Mouse (Mus musculus): ENCODE measurements at regions not wholly inside any gene's neighbourhood (a gene's known extent, or its start where the extent isn't known, plus 50 kb on each side); places are given as distances from the start of the nearest gene placed in this dataset.

- H3K9ac ChIP-seq (replicated peaks; ENCODE audit: low read depth, low read length), result no peak overlapping the region
- H3K9me3 ChIP-seq (replicated peaks; ENCODE audit: control insufficient read depth, low read length), result no peaks in the 10 kb centered on the region
- H3K27ac ChIP-seq (ENCODE audit: low read depth), result no peak overlapping the region
- no peak overlapping the region for H3K4me2 ChIP-seq (ENCODE audit: low read depth, low read length)
- no peaks in the 10 kb centered on the region for H3K27me3 ChIP-seq (ENCODE audit: control insufficient read depth, insufficient read depth, low read length)
- no peak for DNase-seq (ENCODE audit: low spot score)
- no peaks in the 10 kb centered on the region for H3K36me3 ChIP-seq (replicated peaks; ENCODE audit: control insufficient read depth, insufficient read depth, low read length)
- no peak for ATAC-seq (ENCODE audit: insufficient read depth, low read depth)
- H3K4me1 ChIP-seq (ENCODE audit: control insufficient read depth, insufficient read depth), result peaks cover 28% of the 10 kb centered on the region
- WGBS, result 54% methylated on average over 5 of the region's 5 CpGs
- TF ChIP-seq EP300 (IDR thresholded peaks at IDR 0.05; ENCODE audit: low read depth) (no peak), CTCF (IDR thresholded peaks at IDR 0.05; ENCODE audit: low read depth) (no peak)
- H3K4me3 ChIP-seq (ENCODE audit: low read depth, low read length), result no peak overlapping the region
Observed at GRCm38 (mm10) chr6:54762021-54762420, 54.7 kb upstream of the Znrf2 start.

DNA sequence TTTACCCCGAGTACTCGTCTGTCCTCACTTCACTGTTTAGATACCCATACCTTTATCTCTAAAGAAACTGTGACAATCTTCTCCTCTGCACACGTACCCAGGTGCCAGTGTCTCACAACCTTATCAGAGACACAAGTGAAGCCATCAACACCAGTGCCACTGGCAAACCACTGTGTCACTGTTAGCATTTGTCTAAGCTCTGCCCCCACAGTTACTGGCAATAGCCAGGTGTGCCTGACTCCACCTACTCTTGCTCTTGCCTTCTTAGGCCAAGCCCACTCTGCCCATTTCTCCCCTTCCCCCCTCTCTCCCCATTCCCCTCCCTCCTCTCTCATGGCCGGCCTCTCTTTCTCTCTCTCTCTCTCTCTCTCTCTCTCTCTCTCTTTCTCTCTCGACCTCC is 54.2 kb upstream of the Znrf2 start:
- ATAC-seq (ENCODE audit: insufficient read depth, low read depth), result no peak
- WGBS, result 14% methylated on average over 5 of the region's 5 CpGs
- no peak for DNase-seq (ENCODE audit: low spot score)
- Histone ChIP-seq H3K9ac (replicated peaks; ENCODE audit: low read depth, low read length) (no peak overlapping the region), H3K27ac (ENCODE audit: low read depth) (no peak overlapping the region), H3K4me1 (ENCODE audit: control insufficient read depth, insufficient read depth) (peaks cover 28% of the 10 kb centered on the region), H3K9me3 (replicated peaks; ENCODE audit: control insufficient read depth, low read length) (no peaks in the 10 kb centered on the region), H3K27me3 (ENCODE audit: control insufficient read depth, insufficient read depth, low read length) (no peaks in the 10 kb centered on the region), H3K36me3 (replicated peaks; ENCODE audit: control insufficient read depth, insufficient read depth, low read length) (no peaks in the 10 kb centered on the region), H3K4me2 (ENCODE audit: low read depth, low read length) (no peak overlapping the region), H3K4me3 (ENCODE audit: low read depth, low read length) (no peak overlapping the region)
- TF ChIP-seq EP300 (IDR thresholded peaks at IDR 0.05; ENCODE audit: low read depth) (no peak), CTCF (IDR thresholded peaks at IDR 0.05; ENCODE audit: low read depth) (no peak)

DNA sequence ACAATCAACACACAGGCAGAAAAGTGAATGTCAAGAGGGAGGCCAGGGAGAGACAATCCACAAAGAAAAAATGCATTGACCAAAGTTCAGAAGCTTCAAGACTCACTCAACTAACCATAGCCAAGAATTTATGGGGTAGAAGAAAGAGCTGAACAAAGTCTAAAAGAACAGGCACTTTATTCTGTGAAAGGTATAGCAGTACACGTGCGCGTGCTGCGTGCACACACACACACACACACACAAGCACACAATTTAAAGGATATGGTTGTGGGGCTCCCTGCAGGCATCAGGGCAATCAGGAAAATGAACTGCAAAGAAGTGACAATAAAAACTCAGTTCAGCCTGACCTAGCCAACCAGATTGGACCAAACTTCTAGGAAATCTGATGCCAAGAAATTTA is 53.0 kb upstream of the Znrf2 start:
- H3K4me1 ChIP-seq (ENCODE audit: control insufficient read depth, insufficient read depth), result peaks cover 17% of the 10 kb centered on the region; the same call in 1 of the 2 replicates
- H3K9me3 ChIP-seq (replicated peaks; ENCODE audit: control insufficient read depth, low read length), result no peaks in the 10 kb centered on the region
- H3K27ac ChIP-seq (ENCODE audit: low read depth), result no peak overlapping the region
- DNase-seq (ENCODE audit: low spot score) (no peak), ATAC-seq (ENCODE audit: insufficient read depth, low read depth) (no peak)
- no peaks in the 10 kb centered on the region for H3K27me3 ChIP-seq (ENCODE audit: control insufficient read depth, insufficient read depth, low read length)
- no peaks in the 10 kb centered on the region for H3K36me3 ChIP-seq (replicated peaks; ENCODE audit: control insufficient read depth, insufficient read depth, low read length)
- TF ChIP-seq CTCF (IDR thresholded peaks at IDR 0.05; ENCODE audit: low read depth) (no peak), EP300 (IDR thresholded peaks at IDR 0.05; ENCODE audit: low read depth) (no peak)
- no peak overlapping the region for H3K4me3 ChIP-seq (ENCODE audit: low read depth, low read length)
- no peak overlapping the region for H3K4me2 ChIP-seq (ENCODE audit: low read depth, low read length)
- 86% methylated on average over 4 of the region's 4 CpGs for WGBS
- no peak overlapping the region for H3K9ac ChIP-seq (replicated peaks; ENCODE audit: low read depth, low read length)

DNA sequence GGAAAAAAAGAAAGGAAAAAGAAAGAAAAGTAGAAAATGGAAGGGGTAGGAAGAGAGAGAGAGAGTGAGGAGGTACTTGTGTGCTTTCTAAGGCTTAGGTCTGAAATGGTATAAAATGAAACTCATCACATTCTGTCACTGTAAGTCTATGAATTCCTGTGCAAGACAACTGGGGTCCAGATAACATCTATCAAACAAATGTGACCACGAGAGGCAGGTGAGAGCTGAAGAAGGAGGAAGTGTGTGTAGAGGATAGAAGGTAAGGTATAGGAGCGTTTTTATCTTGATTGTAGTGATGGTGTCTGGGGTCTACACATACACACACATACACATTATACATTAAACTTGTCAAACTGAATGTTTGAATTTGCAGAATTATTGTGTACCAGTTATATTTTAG is 51.0 kb upstream of the Znrf2 start:
- Histone ChIP-seq H3K4me2 (ENCODE audit: low read depth, low read length) (no peak overlapping the region), H3K4me3 (ENCODE audit: low read depth, low read length) (no peak overlapping the region), H3K36me3 (replicated peaks; ENCODE audit: control insufficient read depth, insufficient read depth, low read length) (no peaks in the 10 kb centered on the region), H3K9ac (replicated peaks; ENCODE audit: low read depth, low read length) (no peak overlapping the region), H3K27ac (ENCODE audit: low read depth) (no peak overlapping the region), H3K27me3 (ENCODE audit: control insufficient read depth, insufficient read depth, low read length) (no peaks in the 10 kb centered on the region), H3K4me1 (ENCODE audit: control insufficient read depth, insufficient read depth) (0 out of 2 replicates have a peak, but pooled peaks cover 7% of the 10 kb centered on the region), H3K9me3 (replicated peaks; ENCODE audit: control insufficient read depth, low read length) (no peaks in the 10 kb centered on the region)
- TF ChIP-seq CTCF (IDR thresholded peaks at IDR 0.05; ENCODE audit: low read depth) (no peak), EP300 (IDR thresholded peaks at IDR 0.05; ENCODE audit: low read depth) (no peak)
- 76% methylated on average over 2 of the region's 2 CpGs for WGBS
- DNase-seq (ENCODE audit: low spot score), result no peak
- no peak for ATAC-seq (ENCODE audit: insufficient read depth, low read depth)

DNA sequence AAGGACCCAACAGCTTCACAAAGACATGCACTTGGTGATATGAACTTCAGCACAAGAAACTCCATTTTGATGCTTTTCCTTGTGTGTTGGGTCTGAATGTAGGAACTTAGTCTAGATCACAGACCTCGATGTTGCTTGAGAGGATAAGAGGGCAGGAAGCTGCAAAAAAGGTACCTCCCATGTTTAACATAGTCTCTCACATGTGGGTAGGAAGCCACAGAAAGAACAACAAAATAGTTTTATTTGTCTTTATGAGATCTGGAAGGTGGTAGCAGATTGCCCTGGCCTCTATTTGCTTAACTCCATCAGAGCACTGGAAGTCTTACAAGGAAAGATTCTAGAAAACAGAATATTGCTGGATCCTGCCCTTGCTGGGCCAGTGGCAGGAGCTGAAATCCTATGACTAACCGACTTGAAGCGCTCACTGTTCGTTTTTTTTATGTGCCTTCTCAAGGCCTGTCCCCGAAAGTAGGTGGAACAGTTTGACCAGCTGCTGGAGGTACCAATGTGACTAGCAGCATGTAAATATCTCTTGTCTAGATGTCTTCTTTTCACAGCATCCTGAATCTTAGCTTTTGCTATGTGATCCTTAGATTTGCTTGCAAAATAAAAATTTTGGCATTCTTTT is 50.1 kb upstream of the Znrf2 start:
- Histone ChIP-seq H3K4me2 (ENCODE audit: low read depth, low read length) (no peak overlapping the region), H3K27ac (ENCODE audit: low read depth) (no peak overlapping the region), H3K4me1 (ENCODE audit: control insufficient read depth, insufficient read depth) (0 out of 2 replicates have a peak, but pooled peaks cover 10% of the 10 kb centered on the region), H3K27me3 (ENCODE audit: control insufficient read depth, insufficient read depth, low read length) (no peaks in the 10 kb centered on the region), H3K36me3 (replicated peaks; ENCODE audit: control insufficient read depth, insufficient read depth, low read length) (no peaks in the 10 kb centered on the region), H3K4me3 (ENCODE audit: low read depth, low read length) (no peak overlapping the region), H3K9me3 (replicated peaks; ENCODE audit: control insufficient read depth, low read length) (no peaks in the 10 kb centered on the region), H3K9ac (replicated peaks; ENCODE audit: low read depth, low read length) (no peak overlapping the region)
- WGBS, result 70% methylated on average over 5 of the region's 5 CpGs
- TF ChIP-seq EP300 (IDR thresholded peaks at IDR 0.05; ENCODE audit: low read depth), result no peak
- no peak for TF ChIP-seq CTCF (IDR thresholded peaks at IDR 0.05; ENCODE audit: low read depth)
- ATAC-seq (ENCODE audit: insufficient read depth, low read depth), result no peak
- no peak for DNase-seq (ENCODE audit: low spot score)
